Comparison of ENCODE assay signal across 8 mouse cellular contexts in the genomic region with DNA sequence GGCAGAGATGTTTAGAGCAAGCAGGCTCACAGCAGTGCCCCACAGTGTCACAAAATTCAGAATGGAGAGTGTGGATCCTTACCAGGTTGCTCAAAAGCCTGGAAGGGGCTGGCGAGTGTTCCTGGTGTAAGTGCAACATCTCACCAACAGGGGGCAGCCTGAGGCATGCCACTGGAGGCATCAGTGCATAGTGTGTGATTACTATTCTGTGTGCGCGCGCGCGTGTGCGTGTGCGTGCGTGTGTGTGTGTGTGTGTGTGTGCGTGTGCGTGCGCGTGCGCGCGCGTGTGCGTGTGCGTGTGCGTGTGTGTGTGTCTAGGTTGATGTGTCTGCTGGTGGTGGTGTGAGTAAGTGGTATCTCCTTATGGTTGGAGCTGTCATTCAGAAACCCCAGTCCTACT. TPM values are rescaled to one million over a fixed set of nuclear protein-coding genes. Genes with fewer than 3 reads are reported as not detected.
DNase-seq lines count a peak whose midpoint lies in the region; ATAC-seq lines count a peak whose summit lies in the region.

No protein-coding gene starts in this region.

- no peak overlapping the region for H3K9ac ChIP-seq in midbrain, embryonic 12.5 days (replicated peaks)

- no peaks in the 10 kb centered on the region for H3K36me3 ChIP-seq in midbrain, embryonic 12.5 days
- H3K36me3 ChIP-seq in splenic B cell, adult 2 months (ENCODE audit: control insufficient read depth, insufficient read depth, low read length, poor library complexity, severe bottlenecking) = no peaks in the 10 kb centered on the region

- DNase-seq in gastrocnemius, adult 18-20 months (ENCODE audit: low spot score) = peak; percentile 53
- DNase-seq in gastrocnemius, postnatal 14 days = no peak
- peak; percentile 69 for DNase-seq in MN1 (ENCODE audit: low spot score)
- DNase-seq in cerebellum, postnatal 25 days = peak; percentile 58 to 80
- DNase-seq in heart, postnatal 14 days = peak; percentile 23 to 58
- DNase-seq in layer of hippocampus, adult 9-10 months (ENCODE audit: low spot score) = peak; percentile 18
- peak; percentile 65 for DNase-seq in splenic B cell, adult 2 months (ENCODE audit: low read depth, low spot score)

- peaks cover 15% of the 10 kb centered on the region; the same call in 1 of the 2 replicates for H3K27me3 ChIP-seq in midbrain, embryonic 12.5 days
- H3K27me3 ChIP-seq in splenic B cell, adult 2 months (ENCODE audit: control insufficient read depth, insufficient read depth, low read length, poor library complexity, severe bottlenecking) = no peaks in the 10 kb centered on the region

- H3K9me3 ChIP-seq in midbrain, embryonic 12.5 days = no peaks in the 10 kb centered on the region

- intact Hi-C loops in gastrocnemius, postnatal 14 days (cut with DNase I; ENCODE audit: low total_unique reads) = no loop called here
- intact Hi-C loops in heart, postnatal 14 days (cut with DNase I) = loop anchor here (1.0 kb wide), 1 partner anchor 79 kb away; no protein-coding TSS in a partner anchor

- ATAC-seq in midbrain, embryonic 12.5 days (ENCODE audit: low FRiP score, low read depth) = 0 out of 2 replicates have a peak, but pooled peaks have one; percentile 41

- no peaks in the 10 kb centered on the region for H3K4me1 ChIP-seq in midbrain, embryonic 12.5 days

- no peak overlapping the region for H3K27ac ChIP-seq in midbrain, embryonic 12.5 days (replicated peaks)

- H3K4me3 ChIP-seq in midbrain, embryonic 12.5 days = no peak overlapping the region

- peak overlapping the region; percentile 38 for H3K4me2 ChIP-seq in midbrain, embryonic 12.5 days (replicated peaks)

- 44% methylated on average over 20 of the region's 20 CpGs for WGBS in midbrain, embryonic 12.5 days

RNA-seq across cellular contexts. Expression of a gene that starts 18.8 kb away (rescaled TPM):
- total RNA-seq in gastrocnemius, adult 18-20 months (2021) = not detected
- total RNA-seq in gastrocnemius, postnatal 14 days (2021) = not detected
- 1 to 10 TPM; 1.0 to 1.2 TPM for total RNA-seq in heart, postnatal 14 days (2021)
- polyA plus RNA-seq in midbrain, embryonic 12.5 days (2016; fragmentation: Nextera tagmentation; extraction: Ambion mirVana) = not detected in 2 replicates
